Mouse (Mus musculus) midbrain, embryonic 15.5 days (tissue): Measurements from ENCODE around the gene Zfr2. TPM values are rescaled to one million over a fixed set of nuclear protein-coding genes. Genes with fewer than 3 reads are reported as not detected.

Source experiments
- ATAC-seq: fragments of 200-750 bp; cut with Nextera tagmentation; replicated peaks from 2 replicates; pipeline ENCODE4 v1.8.0; 2017; ENCODE audit warnings: moderate TSS enrichment
- H3K27ac ChIP-seq: fragments of 300-500 bp; sonication (generic); 2 replicates; pipeline ENCODE4 v1.5.1; 2015; ENCODE audit warnings: mild to moderate bottlenecking, inconsistent platforms
- H3K27me3 ChIP-seq: fragments of 300-500 bp; sonication (generic); replicated peaks from 2 replicates; pipeline ENCODE4 v1.6.1; 2015; ENCODE audit warnings: inconsistent platforms
- H3K36me3 ChIP-seq: fragments of 300-500 bp; sonication (generic); replicated peaks from 2 replicates; pipeline ENCODE4 v1.6.1; 2015; ENCODE audit warnings: inconsistent platforms
- H3K4me1 ChIP-seq: fragments of 300-500 bp; sonication (generic); 2 replicates; pipeline ENCODE4 v1.6.1; 2015; ENCODE audit warnings: inconsistent platforms
- H3K4me2 ChIP-seq: fragments of 300-500 bp; sonication (generic); 2 replicates; pipeline ENCODE4 v1.6.1; 2015; ENCODE audit warnings: inconsistent platforms, mild to moderate bottlenecking, moderate library complexity
- H3K4me3 ChIP-seq: fragments of 300-500 bp; sonication (generic); 2 replicates; pipeline ENCODE4 v1.5.1; 2015; ENCODE audit warnings: mild to moderate bottlenecking, inconsistent platforms
- H3K9ac ChIP-seq: fragments of 300-500 bp; sonication (generic); 2 replicates; pipeline ENCODE4 v1.6.1; 2015; ENCODE audit warnings: mild to moderate bottlenecking, inconsistent platforms
- H3K9me3 ChIP-seq: fragments of 300-500 bp; sonication (generic); 2 replicates; pipeline ENCODE4 v1.6.1; 2016; ENCODE audit warnings: inconsistent platforms
- WGBS: fragments of 180-500 bp; shearing (Covaris S2); methylation state at CpG from one replicate; pipeline ENCODE4 v1.1.7; 2015; ENCODE audit warnings: mixed read lengths; 5-methylcytosine and 5-hydroxymethylcytosine counted together
- polyA plus RNA-seq: library from polyadenylated mRNA; unstranded; fragments of >200 nt; fragmentation: Nextera tagmentation; extraction: Ambion mirVana; gene quantifications from 2 replicates; pipeline ENCODE4 v1.2.1, GENCODE M21; 2015

Zfr2 gene
- polyA plus RNA-seq, 1 experiment from 2014 or later: 35.4 TPM

- Histone ChIP-seq H3K4me2 (no peak overlapping the region), H3K27me3 (peaks cover 26% of the 10 kb centered on the region), H3K27ac (no peak overlapping the region), H3K9ac (no peak overlapping the region), H3K4me3 (no peak overlapping the region), H3K4me1 (peaks cover 24% of the 10 kb centered on the region), H3K36me3 (no peaks in the 10 kb centered on the region), H3K9me3 (no peaks in the 10 kb centered on the region)
- no peak for ATAC-seq
- 79% methylated on average over 12 of the region's 12 CpGs for WGBS
These were observed 3.7 kb downstream of the Zfr2 start for GRCm38 (mm10) chr10:81236471-81237268.

- H3K36me3 ChIP-seq: no peaks in the 10 kb centered on the region
- no peak for ATAC-seq
- no peak overlapping the region for H3K27ac ChIP-seq
- peaks cover 7% of the 10 kb centered on the region for H3K4me1 ChIP-seq
- H3K9me3 ChIP-seq: no peaks in the 10 kb centered on the region
- no peak overlapping the region for H3K4me2 ChIP-seq
- no peak overlapping the region for H3K4me3 ChIP-seq
- peaks cover 26% of the 10 kb centered on the region for H3K27me3 ChIP-seq
- WGBS: 78% methylated on average over 2 of the region's 2 CpGs
- H3K9ac ChIP-seq: no peak overlapping the region
These were observed 5.7 kb downstream of the Zfr2 start for GRCm38 (mm10) chr10:81238618-81239017.

GRCm38 (mm10) chr10:81240876-81241275 is 7.9 kb downstream of the Zfr2 start:
- H3K27me3 ChIP-seq: peaks cover 26% of the 10 kb centered on the region
- no peak for ATAC-seq
- H3K4me2 ChIP-seq: no peak overlapping the region
- H3K9me3 ChIP-seq: no peaks in the 10 kb centered on the region
- no peaks in the 10 kb centered on the region for H3K36me3 ChIP-seq
- H3K27ac ChIP-seq: no peak overlapping the region
- no peak overlapping the region for H3K4me3 ChIP-seq
- WGBS: 19% methylated on average over 13 of the region's 13 CpGs
- no peak overlapping the region for H3K9ac ChIP-seq
- 0 out of 2 replicates have a peak, but pooled peaks cover 3% of the 10 kb centered on the region for H3K4me1 ChIP-seq

GRCm38 (mm10) chr10:81242021-81242420 is 9.1 kb downstream of the Zfr2 start:
- H3K4me3 ChIP-seq: no peak overlapping the region
- H3K27me3 ChIP-seq: peaks cover 26% of the 10 kb centered on the region
- no peak overlapping the region for H3K9ac ChIP-seq
- H3K4me1 ChIP-seq: 0 out of 2 replicates have a peak, but pooled peaks cover 3% of the 10 kb centered on the region
- 91% methylated on average over 16 of the region's 16 CpGs for WGBS
- H3K4me2 ChIP-seq: no peak overlapping the region
- no peaks in the 10 kb centered on the region for H3K9me3 ChIP-seq
- H3K27ac ChIP-seq: no peak overlapping the region
- no peaks in the 10 kb centered on the region for H3K36me3 ChIP-seq
- ATAC-seq: no peak

- 80% methylated on average over 4 of the region's 4 CpGs for WGBS
- Histone ChIP-seq H3K27ac (no peak overlapping the region), H3K9ac (no peak overlapping the region), H3K27me3 (peaks cover 19% of the 10 kb centered on the region), H3K4me2 (no peak overlapping the region), H3K4me3 (no peak overlapping the region), H3K36me3 (no peaks in the 10 kb centered on the region), H3K4me1 (0 out of 2 replicates have a peak, but pooled peaks cover 3% of the 10 kb centered on the region), H3K9me3 (no peaks in the 10 kb centered on the region)
- ATAC-seq: no peak
These were observed 11.2 kb downstream of the Zfr2 start for GRCm38 (mm10) chr10:81244146-81244545.

GRCm38 (mm10) chr10:81244595-81244994 is 11.6 kb downstream of the Zfr2 start:
- Histone ChIP-seq H3K4me1 (0 out of 2 replicates have a peak, but pooled peaks cover 3% of the 10 kb centered on the region), H3K36me3 (no peaks in the 10 kb centered on the region), H3K4me2 (no peak overlapping the region), H3K9me3 (no peaks in the 10 kb centered on the region), H3K27me3 (peaks cover 14% of the 10 kb centered on the region), H3K9ac (no peak overlapping the region), H3K4me3 (no peak overlapping the region), H3K27ac (no peak overlapping the region)
- 9% methylated on average over 17 of the region's 17 CpGs for WGBS
- ATAC-seq: peak; percentile 57

- Histone ChIP-seq H3K9me3 (no peaks in the 10 kb centered on the region), H3K9ac (no peak overlapping the region), H3K27ac (no peak overlapping the region), H3K4me2 (no peak overlapping the region), H3K4me1 (no peaks in the 10 kb centered on the region), H3K27me3 (peaks cover 8% of the 10 kb centered on the region; the same call in 1 of the 2 replicates), H3K36me3 (no peaks in the 10 kb centered on the region), H3K4me3 (no peak overlapping the region)
- ATAC-seq: no peak
- 94% methylated on average over 6 of the region's 6 CpGs for WGBS
These were observed 12.2 kb downstream of the Zfr2 start for GRCm38 (mm10) chr10:81245166-81245565.

- H3K4me3 ChIP-seq: no peak overlapping the region
- no peak overlapping the region for H3K9ac ChIP-seq
- no peaks in the 10 kb centered on the region for H3K9me3 ChIP-seq
- H3K27ac ChIP-seq: no peak overlapping the region
- H3K36me3 ChIP-seq: no peaks in the 10 kb centered on the region
- ATAC-seq: no peak
- peaks cover 16% of the 10 kb centered on the region for H3K27me3 ChIP-seq
- 100% methylated on average over 2 of the region's 2 CpGs for WGBS
- H3K4me2 ChIP-seq: no peak overlapping the region
- H3K4me1 ChIP-seq: peaks cover 10% of the 10 kb centered on the region
These were observed 14.8 kb downstream of the Zfr2 start for GRCm38 (mm10) chr10:81247804-81248203.

GRCm38 (mm10) chr10:81249442-81249841 is 16.5 kb downstream of the Zfr2 start:
- Histone ChIP-seq H3K4me3 (no peak overlapping the region), H3K9me3 (no peaks in the 10 kb centered on the region), H3K4me1 (peaks cover 18% of the 10 kb centered on the region), H3K27ac (no peak overlapping the region), H3K4me2 (no peak overlapping the region), H3K9ac (no peak overlapping the region), H3K36me3 (no peaks in the 10 kb centered on the region), H3K27me3 (peaks cover 21% of the 10 kb centered on the region)
- 84% methylated on average over 8 of the region's 8 CpGs for WGBS
- ATAC-seq: no peak

- Histone ChIP-seq H3K27me3 (peaks cover 34% of the 10 kb centered on the region), H3K36me3 (no peaks in the 10 kb centered on the region), H3K4me1 (peaks cover 26% of the 10 kb centered on the region), H3K27ac (peak within 1 kb of the TSS; percentile 67), H3K9ac (peak within 1 kb of the TSS; percentile 44), H3K9me3 (no peaks in the 10 kb centered on the region), H3K4me3 (peak within 1 kb of the TSS; percentile 38), H3K4me2 (peak within 1 kb of the TSS; percentile 66)
- ATAC-seq: peak; percentile 86
- WGBS: 8% methylated on average over 44 of the region's 44 CpGs
These were observed 19.8 kb downstream of the Zfr2 start, which contains the start of gene Matk for GRCm38 (mm10) chr10:81252424-81253419. Gene Matk (plus strand): TSS chr10:81252935.

- WGBS: 68% methylated on average over 1 of the region's 1 CpGs
- peaks cover 52% of the 10 kb centered on the region for H3K27me3 ChIP-seq
These were observed 21.9 kb downstream of the Zfr2 start for GRCm38 (mm10) chr10:81254886-81255285.

More at GRCm38 (mm10) chr10:81254886-81255285, 21.9 kb downstream of the Zfr2 start:
- ATAC-seq: no peak
- Histone ChIP-seq H3K9ac (no peak overlapping the region), H3K36me3 (no peaks in the 10 kb centered on the region), H3K4me3 (no peak overlapping the region), H3K4me2 (no peak overlapping the region), H3K9me3 (no peaks in the 10 kb centered on the region), H3K4me1 (peaks cover 40% of the 10 kb centered on the region), H3K27ac (no peak overlapping the region)
